Mouse (Mus musculus): ENCODE results near the gene Crybg3. TPM values are rescaled to one million over a fixed set of nuclear protein-coding genes. Genes with fewer than 3 reads are reported as not detected.

Gene Crybg3
- polyA plus RNA-seq, 1 experiment from 2014 or later, result 7.8 TPM

GRCm38 (mm10) chr16:59599411-59600265 lies 1.1 kb downstream of the Crybg3 start:
- H3K9ac ChIP-seq (replicated peaks), result no peak overlapping the region; the same call in 1 of the 2 replicates
- no peaks in the 10 kb centered on the region; the same call in 1 of the 2 replicates for H3K9me3 ChIP-seq
- ATAC-seq (ENCODE audit: insufficient number of reproducible peaks, insufficient read depth, low FRiP score, low TSS enrichment, low read depth), result peak; percentile 21; the same call in 1 of the 2 replicates
- WGBS, result 9% methylated on average over 17 of the region's 17 CpGs
- H3K36me3 ChIP-seq, result no peaks in the 10 kb centered on the region
- H3K4me1 ChIP-seq (replicated peaks), result peaks cover 22% of the 10 kb centered on the region
- H3K27ac ChIP-seq, result peak overlapping the region; percentile 3; the same call in 1 of the 2 replicates
- H3K27me3 ChIP-seq, result no peaks in the 10 kb centered on the region
- H3K4me2 ChIP-seq, result peak overlapping the region; percentile 61
- peak overlapping the region; percentile 87 for H3K4me3 ChIP-seq (replicated peaks)

GRCm38 (mm10) chr16:59598997-59599396 lies 1.8 kb downstream of the Crybg3 start:
- H3K9ac ChIP-seq (replicated peaks), result no peak overlapping the region; the same call in 1 of the 2 replicates
- peak overlapping the region; percentile 61 for H3K4me2 ChIP-seq
- H3K36me3 ChIP-seq, result no peaks in the 10 kb centered on the region
- ATAC-seq (ENCODE audit: insufficient number of reproducible peaks, insufficient read depth, low FRiP score, low TSS enrichment, low read depth), result no peak
- peaks cover 22% of the 10 kb centered on the region for H3K4me1 ChIP-seq (replicated peaks)
- no peaks in the 10 kb centered on the region for H3K27me3 ChIP-seq
- no peaks in the 10 kb centered on the region; the same call in 1 of the 2 replicates for H3K9me3 ChIP-seq
- 0 out of 2 replicates have a peak overlapping the region, but pooled peaks have one; percentile 3 for H3K27ac ChIP-seq
- WGBS, result 16% methylated on average over 4 of the region's 4 CpGs
- H3K4me3 ChIP-seq (replicated peaks), result peak overlapping the region; percentile 87

GRCm38 (mm10) chr16:59597256-59597655 lies 3.5 kb downstream of the Crybg3 start:
- no peak for ATAC-seq (ENCODE audit: insufficient number of reproducible peaks, insufficient read depth, low FRiP score, low TSS enrichment, low read depth)

GRCm38 (mm10) chr16:59594714-59595113 lies 6.1 kb downstream of the Crybg3 start:
- H3K4me1 ChIP-seq (replicated peaks), result peaks cover 22% of the 10 kb centered on the region
- no peaks in the 10 kb centered on the region for H3K36me3 ChIP-seq
- no peak for ATAC-seq (ENCODE audit: insufficient number of reproducible peaks, insufficient read depth, low FRiP score, low TSS enrichment, low read depth)
- H3K27me3 ChIP-seq, result no peaks in the 10 kb centered on the region
- no peak overlapping the region for H3K4me2 ChIP-seq
- H3K27ac ChIP-seq, result no peak overlapping the region
- H3K9ac ChIP-seq (replicated peaks), result no peak overlapping the region
- no peaks in the 10 kb centered on the region for H3K9me3 ChIP-seq
- H3K4me3 ChIP-seq (replicated peaks), result no peak overlapping the region
- 78% methylated on average over 3 of the region's 3 CpGs for WGBS

More at GRCm38 (mm10) chr16:59597256-59597655, 3.5 kb downstream of the Crybg3 start:
- Histone ChIP-seq H3K9ac (replicated peaks) (no peak overlapping the region), H3K27me3 (no peaks in the 10 kb centered on the region), H3K27ac (no peak overlapping the region), H3K36me3 (no peaks in the 10 kb centered on the region), H3K4me3 (replicated peaks) (no peak overlapping the region), H3K4me1 (replicated peaks) (peaks cover 22% of the 10 kb centered on the region), H3K4me2 (no peak overlapping the region), H3K9me3 (no peaks in the 10 kb centered on the region; the same call in 1 of the 2 replicates)
- WGBS, result 83% methylated on average over 6 of the region's 6 CpGs

- Histone ChIP-seq H3K9me3 (no peaks in the 10 kb centered on the region), H3K27me3 (no peaks in the 10 kb centered on the region), H3K27ac (no peak overlapping the region), H3K4me3 (replicated peaks) (no peak overlapping the region), H3K4me1 (replicated peaks) (peaks cover 18% of the 10 kb centered on the region), H3K4me2 (no peak overlapping the region), H3K36me3 (no peaks in the 10 kb centered on the region), H3K9ac (replicated peaks) (no peak overlapping the region)
- 65% methylated on average over 6 of the region's 6 CpGs for WGBS
- ATAC-seq (ENCODE audit: insufficient number of reproducible peaks, insufficient read depth, low FRiP score, low TSS enrichment, low read depth), result no peak
Observed at GRCm38 (mm10) chr16:59590790-59591189, 10.0 kb downstream of the Crybg3 start.

GRCm38 (mm10) chr16:59588351-59589025 lies 12.3 kb downstream of the Crybg3 start:
- H3K27ac ChIP-seq, result no peak overlapping the region
- peaks cover 18% of the 10 kb centered on the region for H3K4me1 ChIP-seq (replicated peaks)
- H3K9me3 ChIP-seq, result no peaks in the 10 kb centered on the region
- H3K27me3 ChIP-seq, result no peaks in the 10 kb centered on the region
- H3K4me2 ChIP-seq, result no peak overlapping the region
- H3K36me3 ChIP-seq, result no peaks in the 10 kb centered on the region
- no peak overlapping the region for H3K4me3 ChIP-seq (replicated peaks)
- no peak overlapping the region for H3K9ac ChIP-seq (replicated peaks)
- WGBS, result 58% methylated on average over 13 of the region's 13 CpGs
- ATAC-seq (ENCODE audit: insufficient number of reproducible peaks, insufficient read depth, low FRiP score, low TSS enrichment, low read depth), result no peak

GRCm38 (mm10) chr16:59587816-59588215 lies 13.0 kb downstream of the Crybg3 start:
- WGBS, result 77% methylated on average over 10 of the region's 10 CpGs
- ATAC-seq (ENCODE audit: insufficient number of reproducible peaks, insufficient read depth, low FRiP score, low TSS enrichment, low read depth), result no peak
- Histone ChIP-seq H3K9ac (replicated peaks) (no peak overlapping the region), H3K4me1 (replicated peaks) (peaks cover 18% of the 10 kb centered on the region), H3K27ac (no peak overlapping the region), H3K27me3 (no peaks in the 10 kb centered on the region), H3K4me3 (replicated peaks) (no peak overlapping the region), H3K9me3 (no peaks in the 10 kb centered on the region), H3K4me2 (no peak overlapping the region), H3K36me3 (no peaks in the 10 kb centered on the region)

GRCm38 (mm10) chr16:59586911-59587310 lies 13.9 kb downstream of the Crybg3 start:
- Histone ChIP-seq H3K36me3 (no peaks in the 10 kb centered on the region), H3K9me3 (no peaks in the 10 kb centered on the region), H3K4me1 (replicated peaks) (peaks cover 18% of the 10 kb centered on the region), H3K4me2 (no peak overlapping the region), H3K9ac (replicated peaks) (no peak overlapping the region), H3K4me3 (replicated peaks) (no peak overlapping the region), H3K27me3 (no peaks in the 10 kb centered on the region), H3K27ac (no peak overlapping the region)
- no peak for ATAC-seq (ENCODE audit: insufficient number of reproducible peaks, insufficient read depth, low FRiP score, low TSS enrichment, low read depth)
- WGBS, result 86% methylated on average over 8 of the region's 8 CpGs

GRCm38 (mm10) chr16:59586276-59586675 lies 14.5 kb downstream of the Crybg3 start:
- peaks cover 18% of the 10 kb centered on the region for H3K4me1 ChIP-seq (replicated peaks)
- H3K27ac ChIP-seq, result no peak overlapping the region
- WGBS, result 54% methylated on average over 6 of the region's 6 CpGs
- H3K9ac ChIP-seq (replicated peaks), result no peak overlapping the region
- no peaks in the 10 kb centered on the region for H3K27me3 ChIP-seq
- no peak overlapping the region for H3K4me3 ChIP-seq (replicated peaks)
- H3K4me2 ChIP-seq, result no peak overlapping the region
- H3K36me3 ChIP-seq, result no peaks in the 10 kb centered on the region
- ATAC-seq (ENCODE audit: insufficient number of reproducible peaks, insufficient read depth, low FRiP score, low TSS enrichment, low read depth), result no peak
- no peaks in the 10 kb centered on the region for H3K9me3 ChIP-seq

- 79% methylated on average over 4 of the region's 4 CpGs for whole genome bisulfite sequencing
- no peak overlapping the region for H3K27ac ChIP-seq
Observed at GRCm38 (mm10) chr16:59585706-59586244, 15.0 kb downstream of the Crybg3 start.

GRCm38 (mm10) chr16:59583515-59583914 lies 17.3 kb downstream of the Crybg3 start:
- 78% methylated on average over 5 of the region's 5 CpGs for WGBS
- Histone ChIP-seq H3K27ac (no peak overlapping the region), H3K36me3 (no peaks in the 10 kb centered on the region), H3K9ac (replicated peaks) (no peak overlapping the region), H3K4me2 (no peak overlapping the region), H3K4me3 (replicated peaks) (no peak overlapping the region), H3K27me3 (no peaks in the 10 kb centered on the region), H3K4me1 (replicated peaks) (peaks cover 16% of the 10 kb centered on the region), H3K9me3 (no peaks in the 10 kb centered on the region)
- no peak for ATAC-seq (ENCODE audit: insufficient number of reproducible peaks, insufficient read depth, low FRiP score, low TSS enrichment, low read depth)

More at GRCm38 (mm10) chr16:59585706-59586244, 15.0 kb downstream of the Crybg3 start:
- no peak overlapping the region for H3K4me3 ChIP-seq (replicated peaks)
- no peaks in the 10 kb centered on the region for H3K9me3 ChIP-seq
- ATAC-seq (ENCODE audit: insufficient number of reproducible peaks, insufficient read depth, low FRiP score, low TSS enrichment, low read depth), result no peak
- H3K4me1 ChIP-seq (replicated peaks), result peaks cover 18% of the 10 kb centered on the region
- no peak overlapping the region for H3K4me2 ChIP-seq
- no peaks in the 10 kb centered on the region for H3K27me3 ChIP-seq
- no peaks in the 10 kb centered on the region for H3K36me3 ChIP-seq
- H3K9ac ChIP-seq (replicated peaks), result no peak overlapping the region
